9 mouse cellular contexts compared by ENCODE assay signal in the genomic region with DNA sequence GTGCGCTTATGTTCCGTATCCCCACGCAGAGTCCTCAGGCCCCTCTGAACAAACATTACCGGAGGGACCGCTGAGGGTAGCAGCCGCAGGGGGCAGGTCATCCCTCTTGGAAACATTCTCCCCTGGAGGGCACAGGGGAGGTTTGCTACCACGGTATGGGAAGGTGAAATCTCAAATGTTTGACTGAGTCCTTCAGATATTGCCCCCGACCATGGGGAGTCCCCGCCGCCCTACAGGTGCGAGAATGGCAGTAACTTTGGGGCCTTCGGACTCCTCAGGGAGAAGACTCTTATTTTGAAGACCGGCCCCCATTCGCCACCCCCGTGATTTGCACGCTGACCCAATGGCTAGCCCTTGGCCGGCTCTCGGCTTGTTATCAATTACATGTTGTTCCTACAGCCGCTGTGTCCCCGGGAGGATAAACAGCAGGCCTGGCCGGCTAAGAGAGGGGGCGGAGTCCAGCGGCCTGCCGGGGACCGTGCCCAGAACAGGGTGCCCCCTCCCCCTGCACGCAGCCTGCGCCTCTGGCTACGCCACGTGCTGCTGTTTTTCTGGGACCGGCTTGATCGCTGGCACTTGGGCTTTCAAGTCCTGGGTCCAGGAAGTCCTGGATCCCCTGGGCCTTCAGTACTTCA. TPM values are rescaled to one million over a fixed set of nuclear protein-coding genes. Genes with fewer than 3 reads are reported as not detected.
DNase-seq lines count a peak whose midpoint lies in the region; ATAC-seq lines count a peak whose summit lies in the region.
"Had no signal": no experiment of that assay in that cellular context is flagged by ENCODE, and none has a peak within 500 bp of the region (broad histone marks: within the 10 kb centered on the region; RNA-seq: fewer than 3 reads in every experiment).

No protein-coding gene starts in this region.

- no peaks in the 10 kb centered on the region for H3K9me3 ChIP-seq in forebrain, embryonic 10.5 days
- H3K9me3 ChIP-seq in heart, embryonic 12.5 days (replicated peaks) = no peaks in the 10 kb centered on the region
- H3K9me3 ChIP-seq in kidney, embryonic 15.5 days (replicated peaks) = no peaks in the 10 kb centered on the region
- no peaks in the 10 kb centered on the region for H3K9me3 ChIP-seq in limb, embryonic 13.5 days
- no peaks in the 10 kb centered on the region for H3K9me3 ChIP-seq in midbrain, embryonic 15.5 days

- peak; percentile 85 for ATAC-seq in heart, embryonic 12.5 days (ENCODE audit: insufficient number of reproducible peaks, low FRiP score)
- ATAC-seq in kidney, embryonic 15.5 days (replicated peaks; ENCODE audit: low FRiP score) = peak; percentile 89
- ATAC-seq in limb, embryonic 13.5 days (ENCODE audit: low FRiP score, low read depth) = peak; percentile 62
- ATAC-seq in midbrain, embryonic 15.5 days (replicated peaks) = peak; percentile 71

- H3K4me1 ChIP-seq in forebrain, embryonic 10.5 days = peaks cover 35% of the 10 kb centered on the region
- H3K4me1 ChIP-seq in heart, embryonic 12.5 days (replicated peaks) = peaks cover 20% of the 10 kb centered on the region
- peaks cover 24% of the 10 kb centered on the region for H3K4me1 ChIP-seq in kidney, embryonic 15.5 days
- peaks cover 16% of the 10 kb centered on the region for H3K4me1 ChIP-seq in limb, embryonic 13.5 days
- H3K4me1 ChIP-seq in midbrain, embryonic 15.5 days = peaks cover 21% of the 10 kb centered on the region

- H3K27ac ChIP-seq in forebrain, embryonic 10.5 days = peak overlapping the region; percentile 85; the same call in 1 of the 2 replicates
- peak overlapping the region; percentile 77 for H3K27ac ChIP-seq in heart, embryonic 12.5 days (ENCODE audit: poor library complexity, severe bottlenecking)
- peak overlapping the region; percentile 73 for H3K27ac ChIP-seq in kidney, embryonic 15.5 days
- H3K27ac ChIP-seq in limb, embryonic 13.5 days = no peak overlapping the region
- H3K27ac ChIP-seq in midbrain, embryonic 15.5 days = peak overlapping the region; percentile 27

- H3K27me3 ChIP-seq in forebrain, embryonic 10.5 days (ENCODE audit: poor library complexity, severe bottlenecking) = peaks cover 65% of the 10 kb centered on the region
- peaks cover 37% of the 10 kb centered on the region for H3K27me3 ChIP-seq in heart, embryonic 12.5 days (replicated peaks)
- H3K27me3 ChIP-seq in kidney, embryonic 15.5 days = peaks cover 32% of the 10 kb centered on the region
- H3K27me3 ChIP-seq in limb, embryonic 13.5 days = peaks cover 40% of the 10 kb centered on the region
- peaks cover 18% of the 10 kb centered on the region for H3K27me3 ChIP-seq in midbrain, embryonic 15.5 days (replicated peaks)

- peak overlapping the region; percentile 82 for H3K9ac ChIP-seq in heart, embryonic 12.5 days
- H3K9ac ChIP-seq in kidney, embryonic 15.5 days = peak overlapping the region; percentile 61
- peak overlapping the region; percentile 76 for H3K9ac ChIP-seq in limb, embryonic 13.5 days
- H3K9ac ChIP-seq in midbrain, embryonic 15.5 days = peak overlapping the region; percentile 51

- under 1% methylated on average over 31 of the region's 31 CpGs for WGBS in forebrain, embryonic 10.5 days
- WGBS in heart, embryonic 12.5 days = under 1% methylated on average over 31 of the region's 31 CpGs
- WGBS in kidney, embryonic 15.5 days = under 1% methylated on average over 31 of the region's 31 CpGs
- 1% methylated on average over 31 of the region's 31 CpGs for WGBS in limb, embryonic 13.5 days
- under 1% methylated on average over 31 of the region's 31 CpGs for WGBS in midbrain, embryonic 15.5 days

- H3K36me3 ChIP-seq in forebrain, embryonic 10.5 days (replicated peaks) = no peaks in the 10 kb centered on the region
- peaks cover 10% of the 10 kb centered on the region for H3K36me3 ChIP-seq in heart, embryonic 12.5 days
- H3K36me3 ChIP-seq in kidney, embryonic 15.5 days = peaks cover 4% of the 10 kb centered on the region; the same call in 1 of the 2 replicates
- H3K36me3 ChIP-seq in limb, embryonic 13.5 days = no peaks in the 10 kb centered on the region; the same call in 1 of the 2 replicates
- H3K36me3 ChIP-seq in midbrain, embryonic 15.5 days (replicated peaks) = no peaks in the 10 kb centered on the region

- peak overlapping the region; percentile 99 for H3K4me2 ChIP-seq in heart, embryonic 12.5 days
- H3K4me2 ChIP-seq in kidney, embryonic 15.5 days = peak overlapping the region; percentile 100
- H3K4me2 ChIP-seq in limb, embryonic 13.5 days (replicated peaks) = peak overlapping the region; percentile 100
- peak overlapping the region; percentile 99 for H3K4me2 ChIP-seq in midbrain, embryonic 15.5 days

- peak overlapping the region; percentile 75 for H3K4me3 ChIP-seq in forebrain, embryonic 10.5 days
- peak overlapping the region; percentile 76 for H3K4me3 ChIP-seq in heart, embryonic 12.5 days
- H3K4me3 ChIP-seq in kidney, embryonic 15.5 days (replicated peaks) = peak overlapping the region; percentile 71
- H3K4me3 ChIP-seq in limb, embryonic 13.5 days = peak overlapping the region; percentile 66
- peak overlapping the region; percentile 65 for H3K4me3 ChIP-seq in midbrain, embryonic 15.5 days

- peak; percentile 8 to 31 for DNase-seq in spleen, postnatal 36 days (ENCODE audit: low spot score in 2 of 2)
- no peak for DNase-seq in spleen, postnatal 4 days (ENCODE audit: low spot score in 2 of 2)
- DNase-seq in forebrain, embryonic 10.5 days (ENCODE audit: extremely low spot score, low spot score) = peak; percentile 76
- DNase-seq in telencephalon, adult 2 months (ENCODE audit: low read depth, low spot score) = peak; percentile 76

RNA-seq across cellular contexts. Expression of a gene that starts 1.0 kb away (rescaled TPM):
- 5.5 and 5.6 TPM in 2 replicates for polyA plus RNA-seq in forebrain, embryonic 10.5 days (2016; fragmentation: Nextera tagmentation; extraction: Ambion mirVana)
- polyA plus RNA-seq in heart, embryonic 12.5 days (2016; fragmentation: Nextera tagmentation; extraction: Ambion mirVana) = 6.6 and 7.3 TPM in 2 replicates
- 11.7 and 12.6 TPM in 2 replicates for polyA plus RNA-seq in kidney, embryonic 15.5 days (2015; fragmentation: Nextera tagmentation; extraction: Ambion mirVana)
- polyA plus RNA-seq in limb, embryonic 13.5 days (2015; fragmentation: Nextera tagmentation; extraction: Ambion mirVana) = 5.0 and 5.1 TPM in 2 replicates
- polyA plus RNA-seq in midbrain, embryonic 15.5 days (2015; fragmentation: Nextera tagmentation; extraction: Ambion mirVana) = 13.6 and 15.5 TPM in 2 replicates
- polyA plus RNA-seq: C2C12 had no signal

RNA-seq across cellular contexts. Expression of a gene that starts 22.9 kb away (rescaled TPM):
- 1.7 and 2.1 TPM in 2 replicates for polyA plus RNA-seq in forebrain, embryonic 10.5 days (2016; fragmentation: Nextera tagmentation; extraction: Ambion mirVana)
- 1.1 and 2.1 TPM in 2 replicates for polyA plus RNA-seq in heart, embryonic 12.5 days (2016; fragmentation: Nextera tagmentation; extraction: Ambion mirVana)
- 11.2 and 13.8 TPM in 2 replicates for polyA plus RNA-seq in kidney, embryonic 15.5 days (2015; fragmentation: Nextera tagmentation; extraction: Ambion mirVana)
- 2.0 and 2.4 TPM in 2 replicates for polyA plus RNA-seq in limb, embryonic 13.5 days (2015; fragmentation: Nextera tagmentation; extraction: Ambion mirVana)
- polyA plus RNA-seq in midbrain, embryonic 15.5 days (2015; fragmentation: Nextera tagmentation; extraction: Ambion mirVana) = 49.9 and 58.7 TPM in 2 replicates

RNA-seq across cellular contexts. Expression of a gene that starts 34.7 kb away (rescaled TPM):
- polyA plus RNA-seq in forebrain, embryonic 10.5 days (2016; fragmentation: Nextera tagmentation; extraction: Ambion mirVana) = 0.98 and 1.2 TPM in 2 replicates
- polyA plus RNA-seq in heart, embryonic 12.5 days (2016; fragmentation: Nextera tagmentation; extraction: Ambion mirVana) = 0.08 and 0.12 TPM in 2 replicates
- 0.30 and 0.58 TPM in 2 replicates for polyA plus RNA-seq in kidney, embryonic 15.5 days (2015; fragmentation: Nextera tagmentation; extraction: Ambion mirVana)
- polyA plus RNA-seq in limb, embryonic 13.5 days (2015; fragmentation: Nextera tagmentation; extraction: Ambion mirVana) = 0.37 and 0.59 TPM in 2 replicates
- 7.8 and 8.1 TPM in 2 replicates for polyA plus RNA-seq in midbrain, embryonic 15.5 days (2015; fragmentation: Nextera tagmentation; extraction: Ambion mirVana)

Comparison
In these comparisons a context has a peak if more than half of its experiments do, and no peak if none do; other contexts are left out.
1. DNase-seq: peak in spleen, postnatal 36 days (2 of 2), forebrain, embryonic 10.5 days (single experiment) and telencephalon, adult 2 months (single experiment); none in spleen, postnatal 4 days (0 of 2).
2. Peak in every context shown above with its lines, with median percentiles within 50 percentile points of each other: H3K4me3 ChIP-seq, ATAC-seq, H3K4me2 ChIP-seq and H3K9ac ChIP-seq.